Mouse (Mus musculus): Measurements from ENCODE around the gene Tceanc. TPM values are rescaled to one million over a fixed set of nuclear protein-coding genes. Genes with fewer than 3 reads are reported as not detected.

Gene Tceanc
- total RNA-seq, 1 experiment, result 4.0 TPM

- no peaks in the 10 kb centered on the region for H3K4me1 ChIP-seq (ENCODE audit: control insufficient read depth in 2 of 2, insufficient read depth in 2 of 2, low read length in 2 of 2, poor library complexity in 1 of 2)
- in situ Hi-C loops (cut with MboI; ENCODE audit: low sequenced_read_pairs in 2 of 2, unreplicated experiment in 2 of 2), result no loop called here
- no peaks in the 10 kb centered on the region for H3K9me3 ChIP-seq (ENCODE audit: control insufficient read depth, insufficient read depth, low read depth, low read length)
- H3K27ac ChIP-seq (ENCODE audit: insufficient read depth, low read depth, low read length, poor library complexity, severe bottlenecking), result no peak overlapping the region
- no peak for DNase-seq (ENCODE audit: low read depth, low spot score)
- H3K4me3 ChIP-seq (ENCODE audit: insufficient read depth in 1 of 2, low read depth in 1 of 2, low read length in 2 of 2, poor library complexity in 1 of 2, severe bottlenecking in 1 of 2), result no peak overlapping the region
- no peak for TF ChIP-seq CHD2 (IDR thresholded peaks at IDR 0.05; ENCODE audit: low read depth, low read length)
- TF ChIP-seq HCFC1 (IDR thresholded peaks at IDR 0.05; ENCODE audit: borderline replicate concordance, insufficient read depth, low read length), result no peak
- no peak for TF ChIP-seq ZNF384 (IDR thresholded peaks at IDR 0.05; ENCODE audit: low read depth, low read length)
- no peak for TF ChIP-seq ZC3H11A (IDR thresholded peaks at IDR 0.05; ENCODE audit: borderline replicate concordance, low read depth, low read length)
- no peak for TF ChIP-seq MAFK (IDR thresholded peaks at IDR 0.05; ENCODE audit: insufficient read depth, low read depth, low read length)
- no peak overlapping the region for H3K9ac ChIP-seq (ENCODE audit: insufficient read depth, low read depth, low read length, poor library complexity, severe bottlenecking)
- H3K36me3 ChIP-seq (ENCODE audit: control insufficient read depth, insufficient read depth, low read length, poor library complexity, severe bottlenecking), result no peaks in the 10 kb centered on the region
Observed at GRCm38 (mm10) chrX:166495052-166495451, 23.3 kb downstream of the Tceanc start.

GRCm38 (mm10) chrX:166479365-166479983, 38.9 kb downstream of the Tceanc start, which contains the start of gene Rab9:
Gene Rab9, minus strand, starts transcription at chrX:166479867.
- H3K9ac ChIP-seq (ENCODE audit: insufficient read depth, low read depth, low read length, poor library complexity, severe bottlenecking), result peak within 1 kb of the TSS; percentile 97

GRCm38 (mm10) chrX:166478631-166479364, 39.6 kb downstream of the Tceanc start:
- H3K36me3 ChIP-seq (ENCODE audit: control insufficient read depth, insufficient read depth, low read length, poor library complexity, severe bottlenecking), result no peaks in the 10 kb centered on the region; the same call in none of the 2 replicates
- TF ChIP-seq MAFK (IDR thresholded peaks at IDR 0.05; ENCODE audit: insufficient read depth, low read depth, low read length) (no peak), ZC3H11A (IDR thresholded peaks at IDR 0.05; ENCODE audit: borderline replicate concordance, low read depth, low read length) (no peak), ZNF384 (IDR thresholded peaks at IDR 0.05; ENCODE audit: low read depth, low read length) (no peak)
- in situ Hi-C loops (cut with MboI; ENCODE audit: low sequenced_read_pairs in 2 of 2, unreplicated experiment in 2 of 2), result no loop called here

More at GRCm38 (mm10) chrX:166479365-166479983, 38.9 kb downstream of the Tceanc start, which contains the start of gene Rab9:
- no peaks in the 10 kb centered on the region; the same call in 1 of the 2 replicates for H3K36me3 ChIP-seq (ENCODE audit: control insufficient read depth, insufficient read depth, low read length, poor library complexity, severe bottlenecking)
- H3K9me3 ChIP-seq (ENCODE audit: control insufficient read depth, insufficient read depth, low read depth, low read length), result no peaks in the 10 kb centered on the region
- in situ Hi-C loops (cut with MboI; ENCODE audit: low sequenced_read_pairs in 2 of 2, unreplicated experiment in 2 of 2), result no loop called here
- H3K27ac ChIP-seq (ENCODE audit: insufficient read depth, low read depth, low read length, poor library complexity, severe bottlenecking), result peak within 1 kb of the TSS; percentile 83
- TF ChIP-seq MAFK (IDR thresholded peaks at IDR 0.05; ENCODE audit: insufficient read depth, low read depth, low read length), result no peak
- TF ChIP-seq CHD2 (IDR thresholded peaks at IDR 0.05; ENCODE audit: low read depth, low read length), result no peak
- TF ChIP-seq HCFC1 (IDR thresholded peaks at IDR 0.05; ENCODE audit: borderline replicate concordance, insufficient read depth, low read length), result no peak
- TF ChIP-seq ZNF384 (IDR thresholded peaks at IDR 0.05; ENCODE audit: low read depth, low read length), result no peak
- no peak for TF ChIP-seq ZC3H11A (IDR thresholded peaks at IDR 0.05; ENCODE audit: borderline replicate concordance, low read depth, low read length)
- peak within 1 kb of the TSS; percentile 97 to 98 for H3K4me3 ChIP-seq (ENCODE audit: insufficient read depth in 1 of 2, low read depth in 1 of 2, low read length in 2 of 2, poor library complexity in 1 of 2, severe bottlenecking in 1 of 2)
- peak; percentile 86 for DNase-seq (ENCODE audit: low read depth, low spot score)
- no peaks in the 10 kb centered on the region; a peak in 2 of 4 replicates for H3K4me1 ChIP-seq (ENCODE audit: control insufficient read depth in 2 of 2, insufficient read depth in 2 of 2, low read length in 2 of 2, poor library complexity in 1 of 2)

GRCm38 (mm10) chrX:166477393-166477792, 41.0 kb downstream of the Tceanc start:
- in situ Hi-C loops (cut with MboI; ENCODE audit: low sequenced_read_pairs in 2 of 2, unreplicated experiment in 2 of 2), result no loop called here
- H3K9ac ChIP-seq (ENCODE audit: insufficient read depth, low read depth, low read length, poor library complexity, severe bottlenecking), result peak overlapping the region; percentile 38; the same call in 1 of the 2 replicates
- no peak for DNase-seq (ENCODE audit: low read depth, low spot score)
- no peaks in the 10 kb centered on the region; a peak in 1 of 4 replicates for H3K4me1 ChIP-seq (ENCODE audit: control insufficient read depth in 2 of 2, insufficient read depth in 2 of 2, low read length in 2 of 2, poor library complexity in 1 of 2)
- TF ChIP-seq ZNF384 (IDR thresholded peaks at IDR 0.05; ENCODE audit: low read depth, low read length), result no peak
- no peak for TF ChIP-seq CHD2 (IDR thresholded peaks at IDR 0.05; ENCODE audit: low read depth, low read length)
- TF ChIP-seq MAFK (IDR thresholded peaks at IDR 0.05; ENCODE audit: insufficient read depth, low read depth, low read length), result no peak
- no peak for TF ChIP-seq HCFC1 (IDR thresholded peaks at IDR 0.05; ENCODE audit: borderline replicate concordance, insufficient read depth, low read length)
- TF ChIP-seq ZC3H11A (IDR thresholded peaks at IDR 0.05; ENCODE audit: borderline replicate concordance, low read depth, low read length), result no peak
- H3K36me3 ChIP-seq (ENCODE audit: control insufficient read depth, insufficient read depth, low read length, poor library complexity, severe bottlenecking), result no peaks in the 10 kb centered on the region; the same call in none of the 2 replicates
- H3K27ac ChIP-seq (ENCODE audit: insufficient read depth, low read depth, low read length, poor library complexity, severe bottlenecking), result no peak overlapping the region
- H3K9me3 ChIP-seq (ENCODE audit: control insufficient read depth, insufficient read depth, low read depth, low read length), result no peaks in the 10 kb centered on the region
- H3K4me3 ChIP-seq (ENCODE audit: insufficient read depth in 1 of 2, low read depth in 1 of 2, low read length in 2 of 2, poor library complexity in 1 of 2, severe bottlenecking in 1 of 2), result peak overlapping the region; percentile 11 to 28; a peak in 2 of 4 replicates

More at GRCm38 (mm10) chrX:166478631-166479364, 39.6 kb downstream of the Tceanc start:
- Histone ChIP-seq H3K27ac (ENCODE audit: insufficient read depth, low read depth, low read length, poor library complexity, severe bottlenecking) (peak overlapping the region; percentile 83), H3K4me3 (ENCODE audit: insufficient read depth in 1 of 2, low read depth in 1 of 2, low read length in 2 of 2, poor library complexity in 1 of 2, severe bottlenecking in 1 of 2) (peak overlapping the region; percentile 97 to 98), H3K4me1 (ENCODE audit: control insufficient read depth in 2 of 2, insufficient read depth in 2 of 2, low read length in 2 of 2, poor library complexity in 1 of 2) (no peaks in the 10 kb centered on the region; a peak in 2 of 4 replicates), H3K9ac (ENCODE audit: insufficient read depth, low read depth, low read length, poor library complexity, severe bottlenecking) (peak overlapping the region; percentile 97), H3K9me3 (ENCODE audit: control insufficient read depth, insufficient read depth, low read depth, low read length) (no peaks in the 10 kb centered on the region)
- peak; percentile 3 for DNase-seq (ENCODE audit: low read depth, low spot score)

Measured in ES-E14 (cell line).